Mouse (Mus musculus) cerebellum, adult 2 months (tissue): ENCODE data around the gene Nckap5.

ENCODE experiments used
- CTCF ChIP-seq: fragments of 200-500 bp; IDR thresholded peaks from 2 replicates; pipeline ENCODE4 v1.5.1; 2011; ENCODE audit warnings: low read depth, mild to moderate bottlenecking, control low read depth, low read length, moderate library complexity, borderline replicate concordance; ENCODE audit not compliant: insufficient read depth
- POLR2A ChIP-seq: fragments of 200-500 bp; IDR thresholded peaks from 2 replicates; pipeline ENCODE4 v1.6.1; 2011; ENCODE audit warnings: low read length, control low read depth, borderline replicate concordance; ENCODE audit not compliant: insufficient read depth

- TF ChIP-seq CTCF (no peak), POLR2A (no peak)
Measured at GRCm38 (mm10) chr1:125923062-125923461, 907.5 kb downstream of the Nckap5 start.
